Mouse (Mus musculus) ES-E14 (cell line): ENCODE measurements around the gene Rpl23. TPM values are rescaled to one million over a fixed set of nuclear protein-coding genes. Genes with fewer than 3 reads are reported as not detected.

ENCODE experiments used
- DNase-seq: peaks from one replicate; pipeline ENCODE4 v3.0.0-alpha.2; 2013; ENCODE audit warnings: low read depth, low spot score
- H3K27ac ChIP-seq: 2 replicates; pipeline ENCODE4 v1.5.1; 2012; ENCODE audit warnings: low read depth, mild to moderate bottlenecking, low read length, moderate library complexity, mixed read lengths; ENCODE audit not compliant: poor library complexity, insufficient read depth, severe bottlenecking
- H3K36me3 ChIP-seq: 2 replicates; pipeline ENCODE4 v1.6.1; 2012; ENCODE audit warnings: mild to moderate bottlenecking, low read length, moderate library complexity, mixed read lengths; ENCODE audit not compliant: control insufficient read depth, poor library complexity, insufficient read depth, severe bottlenecking
- H3K4me1 ChIP-seq, 2 experiments: fragments of 150-350 bp in 1 of 2; sonication (generic) in 1 of 2; 2 replicates each; pipeline ENCODE4 v1.6.1; 2012; ENCODE audit warnings: low read length in 2 of 2, mild to moderate bottlenecking in 1 of 2, mixed read lengths in 1 of 2; ENCODE audit not compliant: control insufficient read depth in 2 of 2, insufficient read depth in 2 of 2, poor library complexity in 1 of 2
- H3K4me3 ChIP-seq, 2 experiments: fragments of 150-350 bp in 1 of 2; sonication (generic) in 1 of 2; 2 replicates each; pipeline ENCODE4 v1.5.1; 2012; ENCODE audit warnings: low read length in 2 of 2, low read depth in 1 of 2, mild to moderate bottlenecking in 1 of 2, mixed read lengths in 1 of 2; ENCODE audit not compliant: insufficient read depth in 1 of 2, poor library complexity in 1 of 2, severe bottlenecking in 1 of 2
- H3K9ac ChIP-seq: 2 replicates; pipeline ENCODE4 v1.6.1; 2012; ENCODE audit warnings: low read depth, mild to moderate bottlenecking, low read length, mixed read lengths; ENCODE audit not compliant: poor library complexity, insufficient read depth, severe bottlenecking
- H3K9me3 ChIP-seq: fragments of 150-350 bp; sonication (generic); 2 replicates; pipeline ENCODE4 v1.6.1; 2012; ENCODE audit warnings: low read depth, mild to moderate bottlenecking, low read length; ENCODE audit not compliant: control insufficient read depth, insufficient read depth
- CHD2 ChIP-seq: IDR thresholded peaks from 2 replicates; pipeline ENCODE4 v1.6.1; 2014; ENCODE audit warnings: mild to moderate bottlenecking, low read depth, low read length, inconsistent platforms
- HCFC1 ChIP-seq: IDR thresholded peaks from 2 replicates; pipeline ENCODE4 v1.6.1; 2012; ENCODE audit warnings: low read length, inconsistent platforms, borderline replicate concordance; ENCODE audit not compliant: insufficient read depth
- MAFK ChIP-seq: IDR thresholded peaks from 2 replicates; pipeline ENCODE4 v1.6.1; 2014; ENCODE audit warnings: mild to moderate bottlenecking, low read depth, low read length, inconsistent platforms; ENCODE audit not compliant: insufficient read depth
- ZC3H11A ChIP-seq: IDR thresholded peaks from 2 replicates; pipeline ENCODE4 v1.6.1; 2012; ENCODE audit warnings: low read depth, mild to moderate bottlenecking, inconsistent platforms, low read length, borderline replicate concordance
- ZNF384 ChIP-seq: IDR thresholded peaks from 2 replicates; pipeline ENCODE4 v1.6.1; 2012; ENCODE audit warnings: low read depth, low read length, inconsistent platforms
- in situ Hi-C, 2 experiments: fragments of 600-800 bp; cut with MboI; formaldehyde crosslinking; loops; one replicate each; pipeline ENCODE4 v1.15.1; 2025; ENCODE audit warnings: low sequenced_read_pairs in 2 of 2, inconsistent platforms in 1 of 2; ENCODE audit not compliant: unreplicated experiment in 2 of 2
- total RNA-seq: library from RNA; depleted of rRNA; stranded (reverse); fragments of 300-350 nt; gene quantifications from 2 replicates; pipeline ENCODE4 v1.2.3, GENCODE M21; 2012

The Rpl23 gene
- total RNA-seq, 1 experiment = 1,430 TPM

- no peak overlapping the region for H3K27ac ChIP-seq
- H3K36me3 ChIP-seq = peaks cover 55% of the 10 kb centered on the region
- no peaks in the 10 kb centered on the region for H3K9me3 ChIP-seq
These were observed 38.6 kb upstream of the Rpl23 start for GRCm38 (mm10) chr11:97820840-97821239.

GRCm38 (mm10) chr11:97819923-97820322 is 37.7 kb upstream of the Rpl23 start:
- H3K4me1 ChIP-seq = peaks cover 14 to 42% of the 10 kb centered on the region in 2 experiments
- 0 out of 2 replicates have a peak overlapping the region, but pooled peaks have one; percentile 2 for H3K27ac ChIP-seq
- no peak for DNase-seq
- H3K4me3 ChIP-seq = no peak overlapping the region
- H3K9me3 ChIP-seq = no peaks in the 10 kb centered on the region
- H3K36me3 ChIP-seq = peaks cover 53% of the 10 kb centered on the region
- H3K9ac ChIP-seq = no peak overlapping the region
- TF ChIP-seq CHD2 = no peak
- no peak for TF ChIP-seq ZNF384
- TF ChIP-seq ZC3H11A = no peak
- TF ChIP-seq MAFK = no peak
- TF ChIP-seq HCFC1 = no peak
- in situ Hi-C loops = no loop called here

More at GRCm38 (mm10) chr11:97820840-97821239, 38.6 kb upstream of the Rpl23 start:
- Histone ChIP-seq H3K9ac (no peak overlapping the region), H3K4me3 (no peak overlapping the region), H3K4me1 (peaks cover 14 to 43% of the 10 kb centered on the region in 2 experiments)
- no peak for DNase-seq
- TF ChIP-seq HCFC1 (no peak), CHD2 (no peak), ZNF384 (no peak), ZC3H11A (no peak), MAFK (no peak)
- in situ Hi-C loops = no loop called here

GRCm38 (mm10) chr11:97819102-97819501 is 36.9 kb upstream of the Rpl23 start:
- no peaks in the 10 kb centered on the region for H3K9me3 ChIP-seq
- no peak for DNase-seq
- no peak overlapping the region for H3K9ac ChIP-seq
- H3K27ac ChIP-seq = no peak overlapping the region
- TF ChIP-seq CHD2 = no peak
- no peak for TF ChIP-seq MAFK
- TF ChIP-seq ZC3H11A = no peak
- no peak for TF ChIP-seq HCFC1
- no peak for TF ChIP-seq ZNF384
- in situ Hi-C loops = no loop called here
- no peak overlapping the region for H3K4me3 ChIP-seq
- H3K36me3 ChIP-seq = peaks cover 53% of the 10 kb centered on the region
- peaks cover 14 to 45% of the 10 kb centered on the region in 2 experiments for H3K4me1 ChIP-seq

- Histone ChIP-seq H3K9ac (0 out of 2 replicates have a peak overlapping the region, but pooled peaks have one; percentile 2), H3K9me3 (no peaks in the 10 kb centered on the region), H3K4me3 (no peak overlapping the region), H3K27ac (no peak overlapping the region), H3K36me3 (peaks cover 56% of the 10 kb centered on the region), H3K4me1 (peaks cover 14 to 47% of the 10 kb centered on the region in 2 experiments)
- in situ Hi-C loops = no loop called here
- DNase-seq = no peak
- TF ChIP-seq ZNF384 = no peak
- TF ChIP-seq MAFK = no peak
- no peak for TF ChIP-seq CHD2
- no peak for TF ChIP-seq ZC3H11A
- no peak for TF ChIP-seq HCFC1
These were observed 36.3 kb upstream of the Rpl23 start for GRCm38 (mm10) chr11:97818571-97818970.

GRCm38 (mm10) chr11:97818003-97818402 is 35.8 kb upstream of the Rpl23 start:
- TF ChIP-seq MAFK (no peak), CHD2 (no peak), ZNF384 (no peak), ZC3H11A (no peak), HCFC1 (no peak)
- no peak overlapping the region for H3K4me3 ChIP-seq
- 0 out of 2 replicates have a peak overlapping the region, but pooled peaks have one; percentile 2 for H3K9ac ChIP-seq
- H3K27ac ChIP-seq = no peak overlapping the region; the same call in 1 of the 2 replicates
- in situ Hi-C loops = no loop called here
- peaks cover 15 to 50% of the 10 kb centered on the region in 2 experiments for H3K4me1 ChIP-seq
- peaks cover 58% of the 10 kb centered on the region for H3K36me3 ChIP-seq
- no peak for DNase-seq
- H3K9me3 ChIP-seq = no peaks in the 10 kb centered on the region
